Mouse (Mus musculus) CD8-positive naive resting alpha-beta T cell, adult 2 months (primary cell): ENCODE results near the gene Scamp1.
A peak's percentile ranks its signal among the peaks of the same experiment; 100 is the strongest.
"Not testable (repeated sequence)": the region's sequence is repeated elsewhere in the genome, so short reads cannot be mapped to it uniquely, and the experiment has no call there.

Source experiments
- DNase-seq, 2 experiments: peaks; one replicate each; pipeline ENCODE4 v3.0.0; 2022; ENCODE audit warnings: low read depth in 2 of 2, low spot score in 2 of 2

The Scamp1 gene

DNA sequence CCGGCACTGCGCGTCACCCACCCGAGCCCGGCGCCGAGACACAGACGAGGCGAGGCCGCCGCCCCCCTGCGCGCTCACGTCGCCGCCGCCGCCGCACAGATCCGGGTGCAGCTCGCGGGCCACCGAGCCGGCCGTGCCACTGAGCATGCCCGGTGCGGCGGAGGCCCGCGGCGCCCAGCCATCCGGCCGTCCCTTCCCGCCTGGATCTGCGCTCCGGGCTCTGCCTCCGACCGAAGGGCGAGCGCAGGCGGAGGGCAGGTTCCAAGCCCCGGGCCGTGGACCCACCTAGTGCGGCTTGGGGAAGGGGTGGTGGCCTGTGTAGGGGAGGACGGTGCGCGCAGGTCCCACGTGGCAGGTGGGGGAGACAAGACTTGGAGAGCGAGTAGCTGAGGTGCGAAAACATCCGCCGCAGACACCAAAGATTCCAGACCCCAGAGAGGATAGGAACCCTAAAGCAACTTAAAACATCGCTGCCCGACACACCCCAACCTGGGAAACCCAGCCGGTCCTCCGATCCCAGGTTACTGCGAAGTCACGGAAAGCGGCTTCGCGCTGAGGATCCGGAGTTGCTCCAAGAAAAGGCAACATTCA is at the start of gene Scamp1:
TSS of gene Scamp1 (minus strand) at position 577 of the 591 bp plus-strand sequence.
- peak; percentile 58 to 69 for DNase-seq

DNA sequence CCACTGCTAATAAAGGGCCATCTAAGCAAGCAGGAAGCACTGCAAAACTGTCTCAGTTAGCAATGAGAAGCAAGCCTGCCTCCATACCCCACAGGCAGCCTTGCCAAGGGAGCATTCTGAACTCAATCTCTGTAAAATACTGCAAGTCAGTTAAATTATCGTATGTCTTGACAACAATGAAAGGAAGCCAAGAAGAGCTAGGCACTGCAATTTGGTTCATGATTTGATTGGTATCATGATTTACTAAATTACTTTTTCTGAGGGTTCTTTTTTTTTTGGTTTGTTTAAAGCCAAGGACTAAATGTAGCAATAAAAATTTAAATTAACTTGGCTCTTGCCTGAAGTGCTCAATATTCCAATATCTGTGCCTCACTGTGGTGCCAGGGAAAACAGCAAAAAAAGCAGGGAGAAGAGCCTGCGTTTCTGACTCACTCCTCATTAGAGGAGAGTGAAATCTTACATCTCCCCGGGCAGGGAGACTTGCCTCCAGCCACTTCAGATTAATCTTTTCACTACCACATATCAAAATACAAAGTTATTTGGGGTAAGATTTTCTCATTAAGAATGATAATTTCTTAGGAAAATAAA is 44.8 kb upstream of the Scamp1 start:
- DNase-seq: no peak

- not testable (repeated sequence) for DNase-seq
These were observed 43.3 kb upstream of the Scamp1 start for GRCm38 (mm10) chr13:94329005-94329404.

GRCm38 (mm10) chr13:94328063-94328462 is 42.4 kb upstream of the Scamp1 start:
- DNase-seq: no peak

DNA sequence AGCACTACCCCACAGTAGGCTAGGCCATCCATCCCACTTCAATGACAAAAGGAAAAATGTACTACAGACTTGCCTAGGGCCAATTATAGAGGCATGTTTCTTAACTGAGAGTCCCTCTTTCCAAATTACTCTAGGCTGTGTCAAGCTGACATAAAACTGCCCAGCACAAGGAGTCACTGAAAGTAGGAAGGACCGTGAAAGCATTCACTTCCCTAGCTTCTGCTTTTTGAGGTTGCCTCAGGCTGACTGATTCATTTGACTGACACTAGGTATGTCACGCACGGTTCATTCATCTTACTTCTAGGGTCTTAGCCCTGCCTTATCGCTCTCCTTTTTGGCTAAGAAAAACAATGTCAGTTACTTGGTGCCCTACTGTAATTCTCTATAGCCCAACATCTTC is 36.8 kb upstream of the Scamp1 start:
- DNase-seq: no peak

- no peak for DNase-seq
These were observed 35.6 kb upstream of the Scamp1 start for GRCm38 (mm10) chr13:94321094-94321792.

DNA sequence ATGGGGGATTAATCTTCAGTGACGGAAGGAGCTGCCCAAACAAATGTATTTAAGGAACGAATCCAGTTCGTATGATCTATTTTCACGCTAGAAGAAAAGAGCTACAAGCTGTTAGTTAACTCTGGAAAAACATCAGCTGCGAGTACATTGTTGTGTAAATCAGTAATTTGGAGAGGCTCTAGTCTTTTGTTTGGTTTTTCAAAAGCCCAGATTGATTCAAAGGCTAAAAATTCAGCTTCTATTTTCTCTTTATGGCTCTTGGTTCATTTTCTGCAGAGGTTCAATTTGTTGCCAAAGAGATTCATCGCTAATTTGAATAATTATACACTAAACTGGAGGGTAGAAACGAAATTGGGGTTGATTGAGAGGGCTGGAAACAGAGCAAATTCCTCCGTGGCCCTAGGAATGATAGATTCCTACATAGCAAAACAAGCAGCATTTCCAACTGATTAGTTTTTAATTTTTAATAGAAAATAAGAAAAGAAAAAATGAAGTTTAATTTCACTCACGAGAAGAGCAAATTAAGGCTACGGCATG is 31.4 kb upstream of the Scamp1 start:
- DNase-seq: no peak

GRCm38 (mm10) chr13:94312812-94313211 is 27.2 kb upstream of the Scamp1 start:
- DNase-seq: not testable (repeated sequence)

DNA sequence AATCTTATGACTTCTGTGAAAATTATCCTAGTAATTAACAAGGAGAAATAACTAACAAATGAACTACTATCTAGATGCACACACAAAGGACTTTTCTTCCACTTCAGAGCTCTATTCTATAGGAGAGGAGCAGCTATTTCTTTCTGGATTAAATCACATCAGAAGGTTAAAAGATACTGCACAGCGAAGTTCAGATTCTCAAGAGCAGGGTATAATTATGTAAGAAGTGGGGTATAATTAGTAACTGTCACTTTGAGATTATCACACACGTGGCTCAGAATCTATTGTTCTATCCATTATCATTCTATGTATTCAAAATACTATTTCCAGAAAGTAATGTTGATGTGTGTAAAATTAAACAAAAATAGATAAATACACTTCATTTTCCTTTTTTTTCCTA is 22.6 kb upstream of the Scamp1 start:
- DNase-seq: no peak

- no peak for DNase-seq
These were observed 21.9 kb upstream of the Scamp1 start for GRCm38 (mm10) chr13:94307531-94307930.

DNA sequence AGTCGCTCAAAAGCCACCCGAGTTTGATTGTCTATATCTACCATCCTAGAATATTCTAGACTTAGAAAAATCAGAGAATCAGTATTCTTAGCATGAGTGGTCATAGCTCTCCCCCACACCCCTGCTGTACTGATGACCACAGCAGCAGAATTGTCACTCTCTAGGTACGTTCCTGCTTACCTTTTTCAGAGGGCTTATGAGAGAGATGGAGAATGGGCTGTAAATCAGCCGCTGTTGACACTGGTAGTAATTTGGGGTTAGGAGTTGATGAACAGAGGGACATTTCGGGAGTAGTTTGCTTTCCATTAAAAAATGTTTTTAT is 21.3 kb upstream of the Scamp1 start:
- DNase-seq: no peak

DNA sequence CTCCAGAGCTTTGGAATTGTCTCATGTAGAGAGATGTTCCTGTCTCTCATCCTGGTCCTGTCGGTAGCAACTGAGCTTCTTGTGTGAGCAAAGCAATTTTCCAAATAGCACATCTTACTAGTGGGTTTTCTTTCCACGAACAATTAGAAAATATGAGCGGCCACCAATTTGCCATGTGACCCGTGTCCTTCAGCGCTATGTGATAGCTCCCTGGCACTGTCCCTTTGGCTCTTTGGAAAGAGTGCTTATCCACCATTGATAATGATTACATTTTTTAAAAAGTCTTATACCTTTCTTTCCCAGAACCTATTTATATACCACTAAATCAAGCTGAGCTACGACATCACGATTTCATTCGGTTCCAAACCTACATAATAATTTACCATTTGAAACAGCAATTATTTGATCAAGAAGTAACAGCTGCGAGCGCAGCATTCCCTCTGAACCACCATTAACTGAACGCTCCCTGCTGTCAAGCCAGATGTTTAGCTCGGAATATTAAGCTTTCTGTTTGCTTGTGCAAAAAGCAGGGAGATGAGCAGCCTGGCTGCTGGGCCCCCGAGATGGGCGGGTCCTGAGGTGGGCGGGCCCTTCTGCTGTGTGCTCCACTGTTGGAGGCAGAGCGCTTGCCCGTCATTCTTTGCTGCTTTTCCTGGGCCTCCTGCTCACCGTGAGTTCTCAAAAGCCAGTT is 20.8 kb upstream of the Scamp1 start:
- DNase-seq: no peak

- no peak for DNase-seq
These were observed 15.4 kb upstream of the Scamp1 start for GRCm38 (mm10) chr13:94300946-94301538.

- DNase-seq: no peak
These were observed 14.6 kb upstream of the Scamp1 start for GRCm38 (mm10) chr13:94300232-94300631.

- DNase-seq: no peak
These were observed 12.7 kb upstream of the Scamp1 start for GRCm38 (mm10) chr13:94298401-94298800.

DNA sequence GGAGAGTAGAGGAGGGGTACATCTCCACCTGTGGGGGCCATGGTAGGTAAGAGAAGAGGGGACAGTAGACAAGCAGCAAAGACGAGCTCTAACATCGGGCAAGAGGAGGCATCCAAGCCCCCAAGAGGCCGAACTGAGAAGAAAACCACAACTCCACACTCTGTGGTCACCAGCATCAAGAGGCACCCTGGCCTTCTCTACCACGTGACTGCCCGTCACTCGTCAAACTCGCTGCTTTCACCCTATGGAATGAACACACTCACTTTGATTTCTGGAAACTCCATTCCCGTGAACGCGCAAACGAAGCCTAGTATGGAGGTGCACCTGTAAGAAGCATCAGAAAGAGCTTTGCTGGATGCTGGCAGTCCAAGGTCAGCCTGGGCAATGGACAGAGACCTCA is 10.7 kb upstream of the Scamp1 start:
- DNase-seq: no peak

DNA sequence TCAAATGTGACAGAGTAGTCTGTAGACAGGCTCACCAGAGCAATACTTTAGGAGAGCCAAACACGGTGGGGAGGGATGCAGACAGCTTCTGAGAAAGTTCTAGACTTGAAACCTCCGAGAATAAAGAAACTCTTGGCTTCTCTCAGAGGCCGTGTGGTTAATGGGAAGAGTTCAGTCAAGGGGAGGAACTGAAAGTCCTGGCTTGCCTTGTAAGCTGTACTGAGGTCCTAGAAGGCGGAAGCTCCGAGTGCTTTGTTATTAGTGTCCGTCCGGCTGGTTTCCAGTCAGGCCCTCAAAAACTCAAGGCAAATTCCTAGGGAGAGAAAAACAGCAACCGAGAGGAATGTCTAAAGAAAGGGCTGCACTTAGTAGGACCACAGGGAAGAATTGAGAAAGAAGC is 10.3 kb upstream of the Scamp1 start:
- DNase-seq: no peak

DNA sequence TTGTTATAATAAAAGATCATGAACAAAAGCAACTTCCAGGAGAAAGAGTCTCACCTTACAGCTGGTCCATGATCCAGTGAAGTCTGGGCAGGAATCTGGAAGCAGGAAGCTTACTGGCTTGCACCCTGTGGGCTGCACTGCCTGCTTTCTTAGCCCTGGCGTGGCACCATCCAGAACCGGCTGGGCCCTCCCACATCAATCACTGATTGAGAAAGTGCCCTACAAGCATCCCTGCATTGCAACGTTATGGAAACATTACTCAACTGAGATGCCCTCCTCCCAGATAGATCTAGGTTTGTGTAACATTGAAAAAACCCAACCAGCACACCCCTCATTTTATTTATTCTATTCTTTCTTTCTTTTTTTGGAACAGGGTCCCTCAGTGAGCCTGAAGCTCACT is 9.2 kb upstream of the Scamp1 start:
- no peak for DNase-seq

- no peak for DNase-seq
These were observed 8.3 kb upstream of the Scamp1 start for GRCm38 (mm10) chr13:94293911-94294310.

DNA sequence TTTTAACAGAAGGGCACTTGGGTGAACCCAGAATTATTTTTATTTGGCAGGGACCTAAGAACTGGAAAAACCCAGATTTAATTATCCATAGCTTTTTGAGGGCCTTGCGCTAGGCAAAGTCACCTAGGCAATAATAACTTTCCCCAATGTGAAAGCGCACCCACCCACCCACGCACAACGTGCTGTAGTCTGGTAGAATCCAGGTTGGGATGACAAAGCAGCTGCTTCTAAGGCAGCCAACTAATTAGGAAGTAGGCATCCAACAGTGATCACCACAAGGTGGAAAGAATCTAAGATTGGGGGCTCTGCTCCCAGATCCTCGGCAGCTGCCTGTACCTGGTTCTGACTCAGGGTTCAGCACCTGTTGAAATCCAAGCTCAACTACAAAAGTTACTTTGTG is 538 bp upstream of the Scamp1 start:
- DNase-seq: no peak

DNA sequence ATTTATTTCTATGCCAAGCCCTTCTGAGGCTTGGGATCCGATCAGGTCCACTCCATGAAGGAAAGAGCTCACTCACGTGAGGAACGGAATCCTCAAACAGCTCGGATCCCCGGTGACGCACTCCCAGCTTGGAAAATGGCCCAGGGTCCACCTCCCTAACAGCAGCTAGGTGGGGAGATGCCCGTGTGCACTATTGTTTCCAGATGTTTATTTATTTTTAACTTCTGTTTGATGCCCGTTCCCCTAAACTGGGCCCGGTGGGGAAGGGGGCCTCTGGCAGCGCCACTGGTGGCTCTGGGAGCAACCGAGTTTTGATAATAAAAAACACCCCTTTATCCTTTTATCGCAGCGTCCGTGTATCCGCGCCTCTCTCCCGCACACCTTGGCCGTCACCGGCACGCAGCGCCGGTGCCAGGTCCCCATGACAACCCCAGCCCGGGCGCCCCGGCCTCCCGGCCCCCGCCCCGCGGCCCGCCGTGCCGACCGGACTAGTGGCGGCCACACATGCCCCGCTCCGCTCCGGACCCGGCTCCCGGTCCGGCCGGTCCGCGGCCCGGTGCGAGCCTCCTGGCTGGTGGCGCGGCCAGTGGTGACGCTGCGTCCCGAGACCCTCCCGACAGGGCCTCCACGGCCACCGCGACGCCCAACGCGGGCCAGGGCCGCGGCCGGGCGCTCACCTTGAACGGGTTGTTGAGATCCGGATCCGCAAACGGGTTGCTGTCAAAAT is 951 bp downstream of the Scamp1 start:
- DNase-seq: peak in 1 of 2 experiments; percentile 2
